Mouse (Mus musculus) cerebellum, postnatal 14 days (tissue): ENCODE data around the gene Cebpb.
A peak's percentile ranks its signal among the peaks of the same experiment; 100 is the strongest.

ENCODE experiments used
- DNase-seq, 2 experiments: peaks; one replicate each; pipeline ENCODE4 v3.0.0; 2021; ENCODE audit warnings: mixed read lengths in 2 of 2

Gene Cebpb

GRCm38 (mm10) chr2:167723589-167724206 lies 35.0 kb downstream of the Cebpb start:
- no peak for DNase-seq

GRCm38 (mm10) chr2:167725879-167726278 lies 37.2 kb downstream of the Cebpb start:
- DNase-seq = no peak

- peak; percentile 36 to 51 for DNase-seq
These were observed 38.4 kb downstream of the Cebpb start for GRCm38 (mm10) chr2:167727161-167727560.

DNA sequence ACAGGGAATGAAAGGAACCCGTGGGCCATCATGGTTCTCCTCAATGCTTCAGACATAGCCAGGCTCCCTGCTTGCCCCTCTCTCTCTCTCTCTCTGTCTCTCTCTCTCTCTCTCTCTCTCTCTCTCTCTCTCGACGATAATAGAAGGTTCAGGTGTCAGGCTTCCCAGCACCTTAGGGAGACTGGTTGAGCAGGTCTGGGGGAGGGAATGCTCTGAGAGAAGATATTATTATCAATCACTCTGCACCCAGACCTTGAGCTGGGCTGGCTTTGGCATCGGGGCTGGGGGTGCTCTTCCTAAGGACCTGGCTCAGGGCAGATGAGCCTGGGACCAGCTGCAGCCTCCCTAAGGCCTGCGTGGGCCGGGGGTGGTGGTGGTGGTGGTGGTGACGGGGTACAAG lies 41.3 kb downstream of the Cebpb start:
- no peak for DNase-seq

DNA sequence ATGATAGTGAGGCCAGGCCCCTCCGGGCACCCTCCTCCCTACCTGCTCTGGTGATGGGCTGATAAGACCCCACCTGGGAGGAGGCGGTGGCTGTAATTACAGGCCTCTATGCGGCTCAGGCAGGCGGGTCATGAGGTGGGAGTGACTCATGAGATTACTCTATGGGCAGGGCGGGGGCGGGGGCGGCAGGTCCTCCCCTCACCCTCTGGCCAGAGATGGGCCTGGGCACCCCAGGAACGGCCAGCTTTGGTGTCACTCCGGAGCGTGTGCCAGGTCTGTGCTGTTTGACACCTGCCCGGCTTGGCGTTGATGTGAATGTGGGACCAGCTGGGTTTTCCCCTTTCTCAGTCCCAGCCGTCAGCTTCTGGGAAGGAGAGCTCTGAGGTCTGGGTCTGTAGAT lies 42.4 kb downstream of the Cebpb start:
- DNase-seq = peak; percentile 25 to 45

DNA sequence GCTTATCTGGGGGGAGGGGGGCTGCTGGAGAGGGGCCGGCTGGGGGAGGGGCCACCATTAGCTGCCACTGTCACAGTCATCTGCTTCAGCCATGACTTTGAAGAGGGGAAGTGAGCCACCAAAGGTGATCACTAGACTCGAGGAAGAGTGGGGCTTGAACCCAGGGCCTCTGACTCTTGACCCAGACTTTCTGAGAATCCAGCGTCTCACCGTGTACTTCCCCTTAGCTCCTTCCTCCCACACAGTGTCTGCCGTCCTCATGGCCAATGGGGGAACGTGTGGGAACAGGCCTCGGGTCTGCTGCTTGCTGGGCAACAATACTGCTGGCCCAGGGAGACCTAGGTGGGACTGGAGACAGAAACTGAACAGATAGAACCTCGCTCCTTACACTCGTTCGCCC lies 46.1 kb downstream of the Cebpb start:
- DNase-seq = no peak

DNA sequence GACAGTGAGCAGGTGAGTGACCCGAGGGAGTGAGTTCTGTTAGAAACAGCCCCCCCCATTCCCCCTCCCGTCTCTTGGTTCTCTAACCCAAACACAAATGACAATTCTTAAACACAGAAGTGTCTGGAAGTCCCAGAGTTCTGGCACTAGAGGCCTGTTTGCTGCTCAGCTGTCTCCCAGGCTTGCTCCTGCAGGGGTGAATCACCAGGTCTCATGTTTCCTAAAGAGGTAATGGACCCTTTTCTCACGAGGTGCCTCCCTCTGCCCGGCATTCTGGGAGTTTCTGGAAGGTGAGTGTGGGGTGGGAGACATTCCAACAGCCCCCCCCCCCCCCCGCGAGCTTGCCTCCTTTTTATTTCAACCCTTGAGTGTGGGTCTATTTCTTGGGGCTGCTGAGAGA lies 50.3 kb downstream of the Cebpb start:
- no peak for DNase-seq
